Mouse (Mus musculus): ENCODE results near the gene Fam186b. TPM values are rescaled to one million over a fixed set of nuclear protein-coding genes. Genes with fewer than 3 reads are reported as not detected.

Gene Fam186b
- polyA plus RNA-seq, 1 experiment from 2014 or later = 0.85 TPM

GRCm38 (mm10) chr15:99326407-99326806 lies 30.7 kb upstream of the Fam186b start:
- WGBS = 75% methylated on average over 2 of the region's 2 CpGs
- Histone ChIP-seq H3K4me2 (ENCODE audit: low read length) (no peak overlapping the region), H3K9me3 (ENCODE audit: control insufficient read depth, low read length) (no peaks in the 10 kb centered on the region), H3K27ac (ENCODE audit: low read depth, low read length) (no peak overlapping the region), H3K9ac (ENCODE audit: low read depth, low read length) (no peak overlapping the region), H3K4me3 (ENCODE audit: low read length) (no peak overlapping the region), H3K27me3 (replicated peaks; ENCODE audit: control insufficient read depth, insufficient read depth, low read length) (no peaks in the 10 kb centered on the region), H3K36me3 (ENCODE audit: control insufficient read depth, insufficient read depth, low read length) (peaks cover 8% of the 10 kb centered on the region; the same call in 1 of the 2 replicates), H3K4me1 (ENCODE audit: control insufficient read depth, insufficient read depth, low read depth, low read length) (no peaks in the 10 kb centered on the region)
- no peak for ATAC-seq

GRCm38 (mm10) chr15:99325598-99325997 lies 29.9 kb upstream of the Fam186b start:
- Histone ChIP-seq H3K27me3 (replicated peaks; ENCODE audit: control insufficient read depth, insufficient read depth, low read length) (no peaks in the 10 kb centered on the region), H3K9ac (ENCODE audit: low read depth, low read length) (no peak overlapping the region), H3K4me3 (ENCODE audit: low read length) (no peak overlapping the region), H3K9me3 (ENCODE audit: control insufficient read depth, low read length) (no peaks in the 10 kb centered on the region), H3K27ac (ENCODE audit: low read depth, low read length) (no peak overlapping the region), H3K36me3 (ENCODE audit: control insufficient read depth, insufficient read depth, low read length) (peaks cover 12% of the 10 kb centered on the region; the same call in 1 of the 2 replicates), H3K4me2 (ENCODE audit: low read length) (no peak overlapping the region), H3K4me1 (ENCODE audit: control insufficient read depth, insufficient read depth, low read depth, low read length) (no peaks in the 10 kb centered on the region)
- WGBS = 95% methylated on average over 6 of the region's 6 CpGs
- ATAC-seq = no peak

- Histone ChIP-seq H3K9ac (ENCODE audit: low read depth, low read length) (no peak overlapping the region), H3K4me1 (ENCODE audit: control insufficient read depth, insufficient read depth, low read depth, low read length) (no peaks in the 10 kb centered on the region; the same call in 1 of the 2 replicates), H3K4me2 (ENCODE audit: low read length) (no peak overlapping the region), H3K4me3 (ENCODE audit: low read length) (no peak overlapping the region), H3K27ac (ENCODE audit: low read depth, low read length) (no peak overlapping the region), H3K36me3 (ENCODE audit: control insufficient read depth, insufficient read depth, low read length) (peaks cover 21% of the 10 kb centered on the region), H3K27me3 (replicated peaks; ENCODE audit: control insufficient read depth, insufficient read depth, low read length) (no peaks in the 10 kb centered on the region), H3K9me3 (ENCODE audit: control insufficient read depth, low read length) (no peaks in the 10 kb centered on the region)
- WGBS = 86% methylated on average over 9 of the region's 9 CpGs
- ATAC-seq = no peak
Measured at GRCm38 (mm10) chr15:99324151-99324550, 28.5 kb upstream of the Fam186b start.

GRCm38 (mm10) chr15:99320978-99321377 lies 25.3 kb upstream of the Fam186b start:
- no peak for ATAC-seq
- no peak overlapping the region for H3K4me2 ChIP-seq (ENCODE audit: low read length)
- 86% methylated on average over 9 of the region's 9 CpGs for WGBS
- H3K4me3 ChIP-seq (ENCODE audit: low read length) = no peak overlapping the region
- no peaks in the 10 kb centered on the region; the same call in 1 of the 2 replicates for H3K4me1 ChIP-seq (ENCODE audit: control insufficient read depth, insufficient read depth, low read depth, low read length)
- 0 out of 2 replicates have a peak overlapping the region, but pooled peaks have one; percentile 8 for H3K27ac ChIP-seq (ENCODE audit: low read depth, low read length)
- no peak overlapping the region for H3K9ac ChIP-seq (ENCODE audit: low read depth, low read length)
- H3K27me3 ChIP-seq (replicated peaks; ENCODE audit: control insufficient read depth, insufficient read depth, low read length) = no peaks in the 10 kb centered on the region
- H3K9me3 ChIP-seq (ENCODE audit: control insufficient read depth, low read length) = no peaks in the 10 kb centered on the region
- H3K36me3 ChIP-seq (ENCODE audit: control insufficient read depth, insufficient read depth, low read length) = peaks cover 39% of the 10 kb centered on the region

- Histone ChIP-seq H3K27ac (ENCODE audit: low read depth, low read length) (no peak overlapping the region; the same call in 1 of the 2 replicates), H3K4me2 (ENCODE audit: low read length) (no peak overlapping the region)
- 79% methylated on average over 10 of the region's 10 CpGs for WGBS
Measured at GRCm38 (mm10) chr15:99320168-99320674, 24.5 kb upstream of the Fam186b start.

GRCm38 (mm10) chr15:99319411-99319871 lies 23.8 kb upstream of the Fam186b start:
- Histone ChIP-seq H3K27me3 (replicated peaks; ENCODE audit: control insufficient read depth, insufficient read depth, low read length) (no peaks in the 10 kb centered on the region), H3K9me3 (ENCODE audit: control insufficient read depth, low read length) (no peaks in the 10 kb centered on the region), H3K9ac (ENCODE audit: low read depth, low read length) (no peak overlapping the region), H3K36me3 (ENCODE audit: control insufficient read depth, insufficient read depth, low read length) (peaks cover 49% of the 10 kb centered on the region), H3K4me1 (ENCODE audit: control insufficient read depth, insufficient read depth, low read depth, low read length) (no peaks in the 10 kb centered on the region; the same call in 1 of the 2 replicates), H3K4me2 (ENCODE audit: low read length) (no peak overlapping the region), H3K4me3 (ENCODE audit: low read length) (no peak overlapping the region), H3K27ac (ENCODE audit: low read depth, low read length) (peak overlapping the region; percentile 25)
- 78% methylated on average over 3 of the region's 3 CpGs for WGBS
- ATAC-seq = no peak

More at GRCm38 (mm10) chr15:99320168-99320674, 24.5 kb upstream of the Fam186b start:
- no peak overlapping the region for H3K9ac ChIP-seq (ENCODE audit: low read depth, low read length)
- H3K4me1 ChIP-seq (ENCODE audit: control insufficient read depth, insufficient read depth, low read depth, low read length) = no peaks in the 10 kb centered on the region; the same call in 1 of the 2 replicates
- H3K4me3 ChIP-seq (ENCODE audit: low read length) = no peak overlapping the region
- H3K27me3 ChIP-seq (replicated peaks; ENCODE audit: control insufficient read depth, insufficient read depth, low read length) = no peaks in the 10 kb centered on the region
- H3K36me3 ChIP-seq (ENCODE audit: control insufficient read depth, insufficient read depth, low read length) = peaks cover 42% of the 10 kb centered on the region
- H3K9me3 ChIP-seq (ENCODE audit: control insufficient read depth, low read length) = no peaks in the 10 kb centered on the region
- no peak for ATAC-seq

GRCm38 (mm10) chr15:99318861-99319410 lies 23.2 kb upstream of the Fam186b start:
- Histone ChIP-seq H3K9me3 (ENCODE audit: control insufficient read depth, low read length) (no peaks in the 10 kb centered on the region), H3K9ac (ENCODE audit: low read depth, low read length) (peak overlapping the region; percentile 17; the same call in 1 of the 2 replicates), H3K4me1 (ENCODE audit: control insufficient read depth, insufficient read depth, low read depth, low read length) (no peaks in the 10 kb centered on the region; the same call in 1 of the 2 replicates), H3K4me2 (ENCODE audit: low read length) (no peak overlapping the region), H3K36me3 (ENCODE audit: control insufficient read depth, insufficient read depth, low read length) (peaks cover 51% of the 10 kb centered on the region), H3K27me3 (replicated peaks; ENCODE audit: control insufficient read depth, insufficient read depth, low read length) (no peaks in the 10 kb centered on the region), H3K27ac (ENCODE audit: low read depth, low read length) (peak overlapping the region; percentile 41), H3K4me3 (ENCODE audit: low read length) (no peak overlapping the region)
- WGBS = 80% methylated on average over 14 of the region's 14 CpGs
- no peak for ATAC-seq

GRCm38 (mm10) chr15:99318071-99318470 lies 22.4 kb upstream of the Fam186b start:
- WGBS = 92% methylated on average over 6 of the region's 6 CpGs
- peak overlapping the region; percentile 68 for H3K27ac ChIP-seq (ENCODE audit: low read depth, low read length)

GRCm38 (mm10) chr15:99317267-99317651 lies 21.6 kb upstream of the Fam186b start:
- Histone ChIP-seq H3K9ac (ENCODE audit: low read depth, low read length) (peak overlapping the region; percentile 33; the same call in 1 of the 2 replicates), H3K27ac (ENCODE audit: low read depth, low read length) (peak overlapping the region; percentile 68), H3K4me3 (ENCODE audit: low read length) (no peak overlapping the region), H3K27me3 (replicated peaks; ENCODE audit: control insufficient read depth, insufficient read depth, low read length) (no peaks in the 10 kb centered on the region), H3K4me1 (ENCODE audit: control insufficient read depth, insufficient read depth, low read depth, low read length) (no peaks in the 10 kb centered on the region; the same call in 1 of the 2 replicates), H3K4me2 (ENCODE audit: low read length) (no peak overlapping the region), H3K36me3 (ENCODE audit: control insufficient read depth, insufficient read depth, low read length) (peaks cover 59% of the 10 kb centered on the region), H3K9me3 (ENCODE audit: control insufficient read depth, low read length) (no peaks in the 10 kb centered on the region)
- ATAC-seq = peak; percentile 31
- 56% methylated on average over 2 of the region's 2 CpGs for WGBS

More at GRCm38 (mm10) chr15:99318071-99318470, 22.4 kb upstream of the Fam186b start:
- Histone ChIP-seq H3K4me1 (ENCODE audit: control insufficient read depth, insufficient read depth, low read depth, low read length) (no peaks in the 10 kb centered on the region; the same call in 1 of the 2 replicates), H3K4me2 (ENCODE audit: low read length) (no peak overlapping the region), H3K4me3 (ENCODE audit: low read length) (no peak overlapping the region), H3K9me3 (ENCODE audit: control insufficient read depth, low read length) (no peaks in the 10 kb centered on the region), H3K36me3 (ENCODE audit: control insufficient read depth, insufficient read depth, low read length) (peaks cover 54% of the 10 kb centered on the region), H3K27me3 (replicated peaks; ENCODE audit: control insufficient read depth, insufficient read depth, low read length) (no peaks in the 10 kb centered on the region), H3K9ac (ENCODE audit: low read depth, low read length) (no peak overlapping the region; the same call in 1 of the 2 replicates)
- ATAC-seq = no peak
